Mouse (Mus musculus): ENCODE data around the gene Uqcrq. TPM values are rescaled to one million over a fixed set of nuclear protein-coding genes. Genes with fewer than 3 reads are reported as not detected.

Uqcrq gene
- polyA plus RNA-seq (2015; fragmentation: Nextera tagmentation; extraction: Ambion mirVana), result 552 and 555 TPM in 2 replicates

DNA sequence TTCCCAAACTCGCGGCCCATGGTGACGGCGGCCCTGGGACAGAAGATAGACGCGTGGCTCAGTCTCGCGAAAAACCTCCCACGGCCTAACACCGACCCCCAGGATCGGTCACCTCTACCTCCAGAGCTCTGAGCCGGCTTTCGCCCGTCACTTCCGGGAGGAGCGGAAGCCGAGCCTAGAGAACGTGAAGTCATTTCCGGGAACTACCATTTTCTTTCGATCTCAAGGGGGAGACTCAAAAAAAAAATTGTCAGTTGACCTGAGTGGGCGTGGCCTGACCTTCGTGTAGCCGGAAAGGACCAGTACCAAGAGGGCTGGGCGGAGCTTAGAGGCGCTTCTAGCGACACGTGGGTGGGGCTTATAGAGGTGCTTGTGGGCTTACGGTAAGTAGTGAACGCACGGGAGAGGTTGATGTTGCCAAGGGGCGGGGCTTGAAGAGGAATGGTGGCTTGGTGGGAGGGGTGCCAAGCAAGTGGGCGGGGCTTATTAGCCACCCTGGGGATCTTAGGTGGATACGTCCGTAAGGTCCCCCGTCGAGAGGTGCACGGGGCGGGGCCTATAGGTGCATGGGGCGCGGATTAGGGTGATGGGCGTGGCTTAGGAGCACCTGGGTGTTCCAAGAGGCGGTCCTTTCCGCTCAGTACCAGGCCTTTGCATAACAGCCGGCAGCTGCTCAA lies at the start of gene Uqcrq, which contains the start of gene Gdf9:
Gene Uqcrq (minus strand): TSS at position 162 of the 677 bp plus-strand sequence.
Gene Gdf9 (plus strand): TSS at position 354 of the 677 bp plus-strand sequence.
- Histone ChIP-seq H3K27me3 (replicated peaks; ENCODE audit: control insufficient read depth, insufficient read depth, low read length) (no peaks in the 10 kb centered on the region), H3K9me3 (ENCODE audit: control insufficient read depth, low read length) (no peaks in the 10 kb centered on the region), H3K4me3 (replicated peaks; ENCODE audit: low read length) (peak within 1 kb of the TSS; percentile 85), H3K36me3 (ENCODE audit: control insufficient read depth, insufficient read depth) (peaks cover 6% of the 10 kb centered on the region; the same call in 1 of the 2 replicates), H3K4me2 (ENCODE audit: low read length) (peak within 1 kb of the TSS; percentile 91), H3K27ac (ENCODE audit: low read length) (peak within 1 kb of the TSS; percentile 73), H3K4me1 (replicated peaks; ENCODE audit: control insufficient read depth, insufficient read depth, low read length) (peaks cover 15% of the 10 kb centered on the region), H3K9ac (replicated peaks; ENCODE audit: low read depth, low read length) (peak within 1 kb of the TSS; percentile 88)
- ATAC-seq, result peak; percentile 95
- under 1% methylated on average over 44 of the region's 44 CpGs for WGBS

DNA sequence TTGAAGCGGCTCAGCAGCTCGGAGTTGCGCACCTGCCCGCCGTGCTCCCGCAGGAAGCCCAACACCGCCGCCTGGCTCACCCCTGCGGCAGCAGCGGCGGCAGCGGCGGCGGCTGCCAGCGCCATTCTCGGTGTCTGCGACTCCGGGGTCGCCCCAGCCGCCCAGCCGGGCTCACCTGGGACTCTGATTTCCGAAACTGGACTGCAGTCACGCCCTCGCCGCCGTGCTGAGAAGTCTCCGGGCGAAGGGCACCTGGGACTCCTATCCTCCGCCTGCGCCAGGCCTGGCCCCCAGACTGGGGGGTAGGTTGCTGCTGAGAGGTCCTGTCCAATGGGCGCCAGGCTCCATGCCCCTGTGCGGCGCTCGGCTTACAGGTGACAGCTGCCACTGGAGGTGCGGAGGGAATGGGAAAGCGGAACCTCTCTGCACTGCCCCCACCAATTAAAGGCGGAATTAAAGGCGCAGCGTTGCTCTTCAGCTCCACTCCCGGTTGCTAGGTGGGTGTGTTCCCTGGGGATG lies 49.2 kb upstream of the Uqcrq start, which contains the start of the genes Gm9945 and Sowaha:
Gene Gm9945 (plus strand): TSS at position 384 of the 519 bp plus-strand sequence.
Gene Sowaha (minus strand): TSS at position 492 of the 519 bp plus-strand sequence.
- Histone ChIP-seq H3K27ac (ENCODE audit: low read length) (no peak within 1 kb of the TSS), H3K4me1 (replicated peaks; ENCODE audit: control insufficient read depth, insufficient read depth, low read length) (peaks cover 31% of the 10 kb centered on the region), H3K36me3 (ENCODE audit: control insufficient read depth, insufficient read depth) (no peaks in the 10 kb centered on the region), H3K9ac (replicated peaks; ENCODE audit: low read depth, low read length) (peak within 1 kb of the TSS; percentile 52), H3K9me3 (ENCODE audit: control insufficient read depth, low read length) (peaks cover 5% of the 10 kb centered on the region; the same call in 1 of the 2 replicates), H3K4me2 (ENCODE audit: low read length) (peak within 1 kb of the TSS; percentile 69), H3K4me3 (replicated peaks; ENCODE audit: low read length) (peak within 1 kb of the TSS; percentile 51), H3K27me3 (replicated peaks; ENCODE audit: control insufficient read depth, insufficient read depth, low read length) (peaks cover 33% of the 10 kb centered on the region)
- ATAC-seq, result peak; percentile 49
- 2% methylated on average over 40 of the region's 40 CpGs for WGBS

DNA sequence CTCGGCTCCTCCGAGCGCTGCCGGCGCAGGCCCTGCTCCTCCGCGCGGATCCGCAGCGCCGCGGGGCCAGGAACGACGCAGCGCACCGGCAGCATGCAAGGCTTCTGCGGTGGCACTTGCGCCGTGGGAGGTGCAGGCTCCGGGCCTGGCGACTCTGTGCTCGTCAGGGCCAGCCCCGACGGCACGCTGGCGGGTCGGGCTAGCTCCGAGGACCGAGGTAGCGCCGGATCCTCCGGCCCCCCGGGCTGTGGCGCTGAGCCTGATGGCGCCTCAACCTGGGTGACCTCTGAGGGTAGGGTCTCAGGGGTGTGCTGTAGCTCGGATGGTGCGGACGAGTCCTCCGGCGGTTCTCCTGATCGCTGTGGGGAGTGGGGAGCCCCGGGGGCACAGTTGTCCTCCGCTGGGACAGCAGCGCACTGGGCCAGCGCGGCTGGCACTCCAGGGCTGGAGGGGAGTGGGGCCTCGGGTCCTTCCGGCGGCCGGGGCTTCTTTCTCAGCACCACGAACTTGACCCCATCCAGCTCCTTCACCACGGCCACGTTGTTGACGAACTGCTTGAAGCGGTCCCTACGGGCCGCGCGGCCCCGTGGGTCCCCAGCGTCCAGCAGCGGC lies 48.6 kb upstream of the Uqcrq start:
- no peaks in the 10 kb centered on the region for H3K36me3 ChIP-seq (ENCODE audit: control insufficient read depth, insufficient read depth)
- peaks cover 35% of the 10 kb centered on the region for H3K4me1 ChIP-seq (replicated peaks; ENCODE audit: control insufficient read depth, insufficient read depth, low read length)
- under 1% methylated on average over 61 of the region's 62 CpGs for WGBS
- ATAC-seq, result peak; percentile 29; the same call in 1 of the 2 replicates
- H3K9me3 ChIP-seq (ENCODE audit: control insufficient read depth, low read length), result peaks cover 5% of the 10 kb centered on the region; the same call in 1 of the 2 replicates
- H3K9ac ChIP-seq (replicated peaks; ENCODE audit: low read depth, low read length), result peak overlapping the region; percentile 52
- H3K27ac ChIP-seq (ENCODE audit: low read length), result no peak overlapping the region
- peak overlapping the region; percentile 51 for H3K4me3 ChIP-seq (replicated peaks; ENCODE audit: low read length)
- peaks cover 33% of the 10 kb centered on the region for H3K27me3 ChIP-seq (replicated peaks; ENCODE audit: control insufficient read depth, insufficient read depth, low read length)
- peak overlapping the region; percentile 69 for H3K4me2 ChIP-seq (ENCODE audit: low read length)

DNA sequence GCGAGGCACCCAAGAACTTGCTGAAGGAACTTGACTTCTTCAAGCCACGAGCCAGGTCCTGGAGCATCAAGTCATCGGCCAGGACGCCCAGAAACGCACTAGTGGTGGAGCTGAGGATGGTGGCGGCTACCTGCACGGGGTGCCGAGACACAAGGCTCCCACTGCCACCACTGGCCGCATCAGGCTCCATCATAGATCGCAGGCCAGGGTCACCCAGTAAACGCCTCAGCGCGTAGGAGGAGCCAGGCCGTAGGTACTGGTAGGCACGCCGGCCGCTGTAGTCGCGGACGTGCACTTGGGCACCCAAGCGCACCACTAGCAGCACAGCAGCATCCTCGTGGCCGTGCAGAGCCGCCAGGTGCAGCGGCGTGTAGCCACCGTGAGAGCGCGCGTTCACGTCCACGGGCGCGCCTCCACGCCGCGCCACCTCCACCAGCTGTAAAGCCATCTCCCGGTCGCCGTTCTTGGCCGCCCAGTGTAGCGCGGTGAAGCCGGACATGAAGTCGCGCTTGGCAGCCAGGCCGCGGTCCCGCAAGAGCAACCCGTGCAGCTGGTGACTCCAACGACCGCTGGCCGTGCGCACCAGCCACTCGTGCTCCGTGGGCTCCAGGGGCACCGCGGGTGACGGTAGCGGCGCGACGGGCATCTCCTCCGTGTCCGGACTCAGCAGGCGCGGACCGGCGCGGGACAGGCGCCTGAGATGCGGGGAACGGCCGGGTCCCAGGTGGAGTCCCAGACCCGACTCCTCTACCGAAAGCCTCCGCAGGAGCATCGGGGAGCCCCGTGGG lies 47.9 kb upstream of the Uqcrq start:
- H3K4me2 ChIP-seq (ENCODE audit: low read length), result peak overlapping the region; percentile 69
- ATAC-seq, result 0 out of 2 replicates have a peak, but pooled peaks have one; percentile 1
- no peaks in the 10 kb centered on the region for H3K36me3 ChIP-seq (ENCODE audit: control insufficient read depth, insufficient read depth)
- H3K9ac ChIP-seq (replicated peaks; ENCODE audit: low read depth, low read length), result peak overlapping the region; percentile 52
- no peak overlapping the region for H3K27ac ChIP-seq (ENCODE audit: low read length)
- H3K27me3 ChIP-seq (replicated peaks; ENCODE audit: control insufficient read depth, insufficient read depth, low read length), result peaks cover 33% of the 10 kb centered on the region
- H3K4me3 ChIP-seq (replicated peaks; ENCODE audit: low read length), result peak overlapping the region; percentile 51
- peaks cover 39% of the 10 kb centered on the region for H3K4me1 ChIP-seq (replicated peaks; ENCODE audit: control insufficient read depth, insufficient read depth, low read length)
- 5% methylated on average over 79 of the region's 79 CpGs for WGBS
- peaks cover 5% of the 10 kb centered on the region; the same call in 1 of the 2 replicates for H3K9me3 ChIP-seq (ENCODE audit: control insufficient read depth, low read length)

DNA sequence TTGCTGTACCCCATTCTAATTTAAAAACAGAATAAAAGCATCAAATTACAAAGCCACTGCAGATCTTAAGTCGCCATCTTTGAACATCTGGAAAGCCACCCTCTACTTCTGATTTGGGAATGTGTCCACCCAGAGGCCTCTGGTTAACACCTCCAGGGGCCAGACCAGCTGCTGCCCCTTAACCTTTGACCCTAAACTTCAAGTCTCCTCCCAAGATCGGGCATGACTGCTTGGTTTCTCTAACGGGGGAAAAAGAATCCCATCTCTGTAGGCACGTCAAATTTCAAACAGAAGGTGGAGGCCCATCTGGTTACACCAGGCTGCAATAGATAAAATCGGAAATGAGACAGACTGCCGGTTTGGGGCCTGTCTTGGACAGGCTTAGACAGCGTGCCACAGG lies 47.2 kb upstream of the Uqcrq start:
- Histone ChIP-seq H3K27ac (ENCODE audit: low read length) (no peak overlapping the region), H3K4me3 (replicated peaks; ENCODE audit: low read length) (no peak overlapping the region), H3K9ac (replicated peaks; ENCODE audit: low read depth, low read length) (no peak overlapping the region), H3K9me3 (ENCODE audit: control insufficient read depth, low read length) (peaks cover 5% of the 10 kb centered on the region; the same call in 1 of the 2 replicates), H3K27me3 (replicated peaks; ENCODE audit: control insufficient read depth, insufficient read depth, low read length) (peaks cover 33% of the 10 kb centered on the region), H3K4me1 (replicated peaks; ENCODE audit: control insufficient read depth, insufficient read depth, low read length) (peaks cover 39% of the 10 kb centered on the region), H3K4me2 (ENCODE audit: low read length) (no peak overlapping the region; the same call in 1 of the 2 replicates), H3K36me3 (ENCODE audit: control insufficient read depth, insufficient read depth) (no peaks in the 10 kb centered on the region)
- ATAC-seq, result no peak
- WGBS, result 45% methylated on average over 7 of the region's 7 CpGs

DNA sequence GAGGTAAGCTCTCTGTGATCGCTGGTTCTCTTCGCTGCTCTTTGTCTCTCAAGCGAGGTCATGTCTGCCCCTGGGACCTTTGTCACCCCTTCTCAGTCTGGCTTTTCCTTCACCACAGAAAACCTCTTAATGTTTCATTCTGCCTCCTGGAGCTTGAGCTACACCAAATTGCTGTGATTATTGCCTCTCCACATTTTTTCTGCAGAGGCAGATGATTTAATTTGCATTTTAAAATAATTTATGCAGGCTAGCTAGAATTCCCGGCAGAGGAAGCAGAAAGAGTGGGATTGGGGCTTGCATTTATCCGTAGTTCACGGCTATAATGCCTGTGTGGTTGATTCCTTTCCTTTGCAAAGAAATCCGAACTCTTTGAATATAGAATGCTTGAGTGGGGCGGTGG lies 45.0 kb upstream of the Uqcrq start:
- Histone ChIP-seq H3K36me3 (ENCODE audit: control insufficient read depth, insufficient read depth) (no peaks in the 10 kb centered on the region), H3K4me3 (replicated peaks; ENCODE audit: low read length) (peak overlapping the region; percentile 10), H3K4me1 (replicated peaks; ENCODE audit: control insufficient read depth, insufficient read depth, low read length) (peaks cover 42% of the 10 kb centered on the region), H3K27me3 (replicated peaks; ENCODE audit: control insufficient read depth, insufficient read depth, low read length) (peaks cover 28% of the 10 kb centered on the region), H3K4me2 (ENCODE audit: low read length) (peak overlapping the region; percentile 46), H3K9ac (replicated peaks; ENCODE audit: low read depth, low read length) (no peak overlapping the region; the same call in 1 of the 2 replicates), H3K27ac (ENCODE audit: low read length) (peak overlapping the region; percentile 77), H3K9me3 (ENCODE audit: control insufficient read depth, low read length) (peaks cover 5% of the 10 kb centered on the region; the same call in 1 of the 2 replicates)
- peak; percentile 41; the same call in 1 of the 2 replicates for ATAC-seq
- 16% methylated on average over 8 of the region's 8 CpGs for WGBS

DNA sequence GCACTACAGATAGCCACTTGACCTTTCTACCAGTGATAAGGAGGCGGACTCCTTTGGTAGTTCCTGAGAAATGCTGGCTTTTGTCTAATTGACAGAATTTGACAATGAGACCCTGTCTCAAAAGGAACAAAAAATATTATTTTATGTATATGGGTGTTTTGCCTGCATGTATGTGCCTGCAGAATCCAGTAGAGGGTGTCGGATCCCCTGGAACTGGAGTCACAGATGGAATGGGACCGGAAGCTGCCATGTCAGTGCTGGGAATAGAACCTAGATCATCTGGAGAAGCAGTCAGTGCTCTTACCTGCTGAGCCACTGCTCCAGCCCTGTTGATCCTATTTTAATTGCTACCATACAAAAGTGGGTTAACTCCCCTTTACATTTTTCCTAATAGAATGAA lies 42.1 kb upstream of the Uqcrq start:
- H3K4me1 ChIP-seq (replicated peaks; ENCODE audit: control insufficient read depth, insufficient read depth, low read length), result peaks cover 37% of the 10 kb centered on the region
- H3K27me3 ChIP-seq (replicated peaks; ENCODE audit: control insufficient read depth, insufficient read depth, low read length), result peaks cover under 1% of the 10 kb centered on the region; the same call in 1 of the 2 replicates
- H3K27ac ChIP-seq (ENCODE audit: low read length), result no peak overlapping the region
- no peak for ATAC-seq
- 69% methylated on average over 3 of the region's 3 CpGs for WGBS
- no peaks in the 10 kb centered on the region for H3K36me3 ChIP-seq (ENCODE audit: control insufficient read depth, insufficient read depth)
- no peak overlapping the region for H3K4me2 ChIP-seq (ENCODE audit: low read length)
- H3K9ac ChIP-seq (replicated peaks; ENCODE audit: low read depth, low read length), result no peak overlapping the region
- no peak overlapping the region for H3K4me3 ChIP-seq (replicated peaks; ENCODE audit: low read length)
- H3K9me3 ChIP-seq (ENCODE audit: control insufficient read depth, low read length), result no peaks in the 10 kb centered on the region

DNA sequence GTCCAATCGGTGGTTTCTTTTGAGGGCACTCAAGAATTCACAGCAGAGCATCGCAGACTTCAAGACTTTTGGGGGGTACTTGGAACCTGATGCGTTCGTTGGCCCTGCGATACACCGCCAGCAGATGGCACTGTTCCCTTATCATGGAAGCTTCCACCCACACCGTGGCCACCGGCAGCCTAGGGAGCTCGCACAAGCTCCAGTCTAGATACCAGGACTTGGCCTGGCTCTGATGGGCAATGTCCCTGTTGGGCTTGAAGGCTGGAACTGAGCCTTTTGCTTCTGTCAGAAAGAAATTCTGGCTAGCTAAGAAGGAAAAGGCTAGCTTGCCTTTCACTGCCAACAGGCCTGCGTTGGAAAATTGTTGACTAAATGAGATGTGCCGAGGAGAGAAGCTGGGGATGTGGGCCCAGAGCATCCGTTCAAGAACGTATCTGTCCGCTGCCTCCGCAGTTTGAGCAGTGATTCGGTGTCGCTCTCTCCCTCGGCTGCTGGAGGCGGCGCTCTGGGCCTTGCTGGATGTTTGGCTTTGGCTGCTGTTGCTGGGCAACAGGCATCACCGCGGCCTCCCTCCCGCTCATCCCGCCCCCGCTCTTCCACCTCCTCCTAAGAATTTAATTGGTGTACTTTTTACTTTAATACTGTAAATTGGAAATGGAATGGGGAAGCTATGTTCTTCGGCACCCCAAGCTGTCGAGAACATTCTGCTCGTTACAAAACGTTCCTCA lies 39.5 kb upstream of the Uqcrq start, which contains the start of gene Gm9837:
Gene Gm9837 (minus strand): TSS at position 512 of the 728 bp plus-strand sequence.
- peak within 1 kb of the TSS; percentile 41; the same call in 1 of the 2 replicates for H3K27ac ChIP-seq (ENCODE audit: low read length)
- H3K36me3 ChIP-seq (ENCODE audit: control insufficient read depth, insufficient read depth), result no peaks in the 10 kb centered on the region
- WGBS, result under 1% methylated on average over 29 of the region's 29 CpGs
- peaks cover 38% of the 10 kb centered on the region for H3K4me1 ChIP-seq (replicated peaks; ENCODE audit: control insufficient read depth, insufficient read depth, low read length)
- peaks cover 12% of the 10 kb centered on the region for H3K27me3 ChIP-seq (replicated peaks; ENCODE audit: control insufficient read depth, insufficient read depth, low read length)
- ATAC-seq, result peak; percentile 89
- peak within 1 kb of the TSS; percentile 4; the same call in 1 of the 2 replicates for H3K9ac ChIP-seq (replicated peaks; ENCODE audit: low read depth, low read length)
- peak within 1 kb of the TSS; percentile 26 for H3K4me3 ChIP-seq (replicated peaks; ENCODE audit: low read length)
- H3K4me2 ChIP-seq (ENCODE audit: low read length), result peak within 1 kb of the TSS; percentile 52
- H3K9me3 ChIP-seq (ENCODE audit: control insufficient read depth, low read length), result no peaks in the 10 kb centered on the region

Data from forebrain, embryonic 16.5 days (tissue).